Mouse (Mus musculus) heart, adult 2 months (tissue): ENCODE results near the gene Garem2. TPM values are rescaled to one million over a fixed set of nuclear protein-coding genes. Genes with fewer than 3 reads are reported as not detected.
A peak's percentile ranks its signal among the peaks of the same experiment; 100 is the strongest.
"Not testable (repeated sequence)": the region's sequence is repeated elsewhere in the genome, so short reads cannot be mapped to it uniquely, and the experiment has no call there.

Source experiments
- DNase-seq, 2 experiments: peaks; one replicate each; pipeline ENCODE4 v3.0.0; 2021
- H3K27ac ChIP-seq: fragments of 200-600 bp; 2 replicates; pipeline ENCODE4 v1.8.1; 2022
- H3K27me3 ChIP-seq: fragments of 200-500 bp; 2 replicates; pipeline ENCODE4 v1.6.1; 2012; ENCODE audit warnings: mild to moderate bottlenecking, low read length, inconsistent platforms, mixed read lengths; ENCODE audit not compliant: control insufficient read depth, insufficient read depth
- H3K36me3 ChIP-seq: fragments of 200-500 bp; 2 replicates; pipeline ENCODE4 v1.6.1; 2012; ENCODE audit warnings: low read length, inconsistent platforms; ENCODE audit not compliant: control insufficient read depth, insufficient read depth
- H3K4me1 ChIP-seq: fragments of 200-500 bp; 2 replicates; pipeline ENCODE4 v1.6.1; 2011; ENCODE audit warnings: low read length; ENCODE audit not compliant: control insufficient read depth, insufficient read depth
- H3K4me3 ChIP-seq: fragments of 200-600 bp; 2 replicates; pipeline ENCODE4 v1.8.1; 2022
- H3K79me2 ChIP-seq: fragments of 200-500 bp; replicated peaks from 2 replicates; pipeline ENCODE4 v1.6.1; 2012; ENCODE audit warnings: mild to moderate bottlenecking, inconsistent platforms, low read length, moderate library complexity, mixed read lengths; ENCODE audit not compliant: control insufficient read depth, insufficient read depth
- H3K9ac ChIP-seq: fragments of 200-500 bp; 2 replicates; pipeline ENCODE4 v1.6.1; 2012; ENCODE audit warnings: low read depth, mild to moderate bottlenecking, control low read depth, inconsistent platforms, low read length, mixed read lengths
- CTCF ChIP-seq: fragments of 200-600 bp; IDR thresholded peaks from 2 replicates; pipeline ENCODE4 v1.8.1; 2022; ENCODE audit warnings: antibody characterized with exemption, mild to moderate bottlenecking, moderate library complexity
- EP300 ChIP-seq: fragments of 200-500 bp; IDR thresholded peaks from 2 replicates; pipeline ENCODE4 v1.6.1; 2011; ENCODE audit warnings: low read depth, low read length, control low read depth; ENCODE audit not compliant: insufficient read depth
- POLR2A ChIP-seq: fragments of 200-500 bp; IDR thresholded peaks from 2 replicates; pipeline ENCODE4 v1.6.1; 2011; ENCODE audit warnings: mild to moderate bottlenecking, low read depth, low read length, control low read depth; ENCODE audit not compliant: insufficient read depth
- WGBS: fragments of 180-500 bp; shearing (Covaris S2); methylation state at CpG from one replicate; pipeline ENCODE4 v1.1.7; 2018; 5-methylcytosine and 5-hydroxymethylcytosine counted together
- intact Hi-C: fragments of 180-260 bp; cut with DNase I; formaldehyde crosslinking; loops from one replicate; pipeline ENCODE4 v1.15.1; 2025
- long read RNA-seq: library from polyadenylated mRNA; stranded (forward); transcript quantifications from one replicate; pipeline ENCODE4 v2.0.0, GENCODE M21; 2021
- polyA plus RNA-seq: library from polyadenylated mRNA; depleted of rRNA; stranded (reverse); fragments of >200 nt; gene quantifications from 2 replicates; pipeline ENCODE4 v1.2.3, GENCODE M21; 2012; rRNA removed
- total RNA-seq, 2 experiments: library from RNA; stranded (reverse); gene quantifications; 2 replicates each; pipeline ENCODE4 v1.2.3; 2021

Gene Garem2
- total RNA-seq (under 1 TPM; 0.07 to 0.13 TPM), polyA plus RNA-seq (0.23 and 0.44 TPM in 2 replicates)
- long read RNA-seq: 0 reads

GRCm38 (mm10) chr5:30104841-30105667 is at the start of gene Garem2:
TSS of gene Garem2 (plus strand) at chr5:30105161.
- WGBS: 1% methylated on average over 65 of the region's 65 CpGs
- no peaks in the 10 kb centered on the region for H3K36me3 ChIP-seq
- no peaks in the 10 kb centered on the region for H3K79me2 ChIP-seq
- peak within 1 kb of the TSS; percentile 44 for H3K4me3 ChIP-seq
- peaks cover 8% of the 10 kb centered on the region for H3K27me3 ChIP-seq
- H3K4me1 ChIP-seq: no peaks in the 10 kb centered on the region
- intact Hi-C loops: no loop called here
- no peak within 1 kb of the TSS for H3K27ac ChIP-seq
- H3K9ac ChIP-seq: 0 out of 2 replicates have a peak within 1 kb of the TSS, but pooled peaks have one; percentile 13
- no peak for TF ChIP-seq EP300
- TF ChIP-seq CTCF: no peak
- peak in 1 of 2 experiments; percentile 44 for DNase-seq

DNA sequence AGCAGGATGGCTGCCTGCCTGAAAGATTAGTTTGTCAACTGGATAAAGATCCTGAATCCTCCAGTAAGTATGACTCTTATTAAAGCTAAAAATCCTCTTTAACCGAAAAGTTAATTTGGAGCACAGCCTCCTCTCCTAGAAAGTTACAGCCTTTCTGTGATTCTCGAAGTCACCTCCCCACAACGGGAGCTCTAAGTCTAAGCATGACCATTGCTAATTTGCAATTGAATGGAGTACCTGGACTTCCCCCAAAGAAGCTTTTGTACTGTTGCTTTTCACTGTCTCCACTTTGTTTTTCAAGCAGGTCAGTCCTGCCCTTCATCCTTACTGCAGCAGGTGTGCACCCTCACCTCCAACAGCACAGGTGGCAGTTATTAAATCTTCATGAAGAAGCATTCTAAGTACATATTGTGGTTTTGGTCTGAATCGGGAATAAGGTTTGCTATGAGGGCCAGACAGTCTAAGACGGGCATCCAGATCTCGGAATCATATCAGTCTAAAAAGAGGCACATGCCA is 46.7 kb upstream of the Garem2 start:
- 87% methylated on average over 6 of the region's 6 CpGs for WGBS

DNA sequence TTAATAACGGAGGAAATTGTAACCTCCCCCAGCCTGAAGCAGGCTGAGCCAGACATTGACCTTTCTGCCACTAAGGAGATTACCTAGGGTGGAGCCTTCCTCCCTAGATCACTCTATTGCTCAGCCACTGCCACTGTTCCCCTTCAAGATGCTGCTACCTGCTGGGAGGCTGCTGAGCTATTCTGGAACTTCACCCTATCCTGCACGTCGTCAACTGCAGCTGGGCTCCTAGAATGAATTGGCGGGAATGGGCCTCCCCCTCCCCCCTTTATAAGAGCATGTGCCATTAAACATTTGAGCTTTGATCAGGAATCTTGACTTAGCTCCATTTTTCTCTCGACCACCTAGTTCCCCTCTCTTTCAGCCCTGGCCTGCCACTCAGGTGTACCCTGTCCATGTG is 45.4 kb upstream of the Garem2 start:
- H3K79me2 ChIP-seq, H3K27me3 ChIP-seq, H3K4me3 ChIP-seq, H3K36me3 ChIP-seq, DNase-seq, H3K4me1 ChIP-seq, H3K27ac ChIP-seq, H3K9ac ChIP-seq, intact Hi-C loops: not testable (repeated sequence)
- 73% methylated on average over 5 of the region's 5 CpGs for WGBS

More for the DNA sequence above, 46.7 kb upstream of the Garem2 start:
- no peak overlapping the region for H3K4me3 ChIP-seq
- no peaks in the 10 kb centered on the region for H3K27me3 ChIP-seq
- DNase-seq: no peak
- no peaks in the 10 kb centered on the region for H3K4me1 ChIP-seq
- H3K36me3 ChIP-seq: no peaks in the 10 kb centered on the region
- H3K79me2 ChIP-seq: no peaks in the 10 kb centered on the region
- no peak overlapping the region for H3K9ac ChIP-seq
- intact Hi-C loops: no loop called here
- H3K27ac ChIP-seq: no peak overlapping the region
- TF ChIP-seq CTCF: no peak
- TF ChIP-seq EP300: no peak
- no peak for TF ChIP-seq POLR2A

DNA sequence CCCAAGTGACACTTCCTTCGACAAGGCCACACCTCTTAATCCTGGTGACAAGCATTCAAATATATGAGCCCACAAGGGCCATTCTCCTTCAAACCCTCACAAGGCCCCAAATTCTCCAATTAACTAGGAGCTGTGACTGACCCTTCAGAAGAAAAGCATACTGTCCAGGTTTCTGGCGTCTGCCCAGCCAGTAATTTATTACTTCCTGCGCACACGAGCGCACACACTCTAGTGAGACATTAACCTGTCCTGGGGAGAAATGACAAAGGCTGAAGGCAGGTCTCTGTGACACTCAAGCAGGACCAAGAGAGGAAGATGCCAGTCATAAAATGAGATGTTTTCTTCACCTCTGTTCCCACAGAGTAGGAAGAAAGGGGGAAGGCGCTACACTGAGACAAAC is 37.2 kb upstream of the Garem2 start:
- Histone ChIP-seq H3K36me3 (no peaks in the 10 kb centered on the region; the same call in 1 of the 2 replicates), H3K4me1 (no peaks in the 10 kb centered on the region), H3K27me3 (no peaks in the 10 kb centered on the region), H3K79me2 (no peaks in the 10 kb centered on the region), H3K9ac (no peak overlapping the region), H3K4me3 (no peak overlapping the region), H3K27ac (no peak overlapping the region)
- WGBS: 79% methylated on average over 6 of the region's 6 CpGs
- TF ChIP-seq EP300 (no peak), CTCF (no peak), POLR2A (no peak)
- no peak for DNase-seq
- intact Hi-C loops: no loop called here

DNA sequence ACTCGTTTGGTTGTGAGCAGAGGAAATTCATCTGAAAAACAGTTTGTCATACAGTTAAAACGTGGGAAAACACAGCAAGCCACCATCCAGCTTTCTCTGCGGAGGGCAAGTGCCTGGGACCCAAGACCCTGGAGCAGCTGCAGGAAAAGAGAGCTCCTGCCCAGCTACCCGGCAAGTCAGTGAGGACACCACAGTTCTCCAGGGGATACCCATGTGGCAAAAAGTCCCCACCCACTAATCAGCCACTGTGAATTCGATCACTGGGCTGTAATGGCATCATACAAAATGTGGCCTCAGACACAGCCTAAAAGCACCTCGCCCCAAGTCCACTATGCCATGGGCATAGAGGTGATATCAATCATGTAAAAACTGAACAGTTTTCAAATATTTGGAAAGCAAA is 33.3 kb upstream of the Garem2 start:
- no peak for DNase-seq
- no peaks in the 10 kb centered on the region; the same call in 1 of the 2 replicates for H3K36me3 ChIP-seq
- TF ChIP-seq CTCF (no peak), POLR2A (no peak), EP300 (no peak)
- H3K4me3 ChIP-seq: no peak overlapping the region
- no peaks in the 10 kb centered on the region for H3K79me2 ChIP-seq
- no peak overlapping the region for H3K9ac ChIP-seq
- intact Hi-C loops: loop anchor here (5.0 to 10.0 kb wide), 2 partner anchors 59 to 247 kb away; partner anchors contain the start of gene Il6
- H3K27ac ChIP-seq: no peak overlapping the region
- 64% methylated on average over 6 of the region's 6 CpGs for WGBS
- no peaks in the 10 kb centered on the region for H3K27me3 ChIP-seq
- H3K4me1 ChIP-seq: no peaks in the 10 kb centered on the region

DNA sequence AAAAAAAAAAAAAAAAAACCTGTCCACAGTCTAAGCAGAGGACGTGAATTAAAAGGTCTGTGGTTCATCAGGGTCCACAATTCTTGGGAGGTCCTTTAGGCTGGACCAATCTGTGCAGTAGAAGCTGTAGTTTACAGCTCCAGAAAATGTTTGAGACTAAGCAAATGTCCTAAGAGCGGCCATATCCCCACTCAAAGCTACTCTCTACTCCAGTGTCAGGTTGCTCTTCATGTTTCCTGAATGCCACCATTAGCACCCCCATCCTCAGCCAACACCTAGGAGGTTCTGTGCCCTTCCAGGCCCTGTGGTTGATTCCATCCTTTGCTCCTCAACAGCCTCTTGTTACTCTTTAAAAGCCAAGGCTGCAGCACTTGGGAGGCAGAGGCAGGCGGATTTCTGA is 32.6 kb upstream of the Garem2 start:
- Histone ChIP-seq H3K4me1 (no peaks in the 10 kb centered on the region), H3K79me2 (no peaks in the 10 kb centered on the region), H3K27me3 (no peaks in the 10 kb centered on the region), H3K27ac (no peak overlapping the region), H3K9ac (no peak overlapping the region), H3K36me3 (no peaks in the 10 kb centered on the region; the same call in 1 of the 2 replicates), H3K4me3 (no peak overlapping the region; the same call in 1 of the 2 replicates)
- DNase-seq: no peak
- intact Hi-C loops: loop anchor here (5.0 to 10.0 kb wide), 2 partner anchors 60 to 248 kb away; partner anchors contain the start of gene Il6
- no peak for TF ChIP-seq EP300
- no peak for TF ChIP-seq CTCF
- TF ChIP-seq POLR2A: no peak
- 59% methylated on average over 3 of the region's 3 CpGs for WGBS
